Mouse (Mus musculus) regulatory T cell (primary cell): ENCODE results near the gene Slit3.

Experiments
- in situ Hi-C: fragments of 300-600 bp; cut with MboI, MseI; formaldehyde crosslinking; loops from one replicate; pipeline ENCODE4 v1.15.1; 2025; ENCODE audit warnings: high pct_unique_total_duplicates

Slit3 gene

GRCm38 (mm10) chr11:35507781-35508390, 386.9 kb downstream of the Slit3 start:
- in situ Hi-C loops: no loop called here

GRCm38 (mm10) chr11:35512686-35513085, 391.7 kb downstream of the Slit3 start:
- in situ Hi-C loops: no loop called here

- in situ Hi-C loops: no loop called here
These were observed 392.3 kb downstream of the Slit3 start for GRCm38 (mm10) chr11:35513343-35513742.

GRCm38 (mm10) chr11:35522802-35523452, 401.9 kb downstream of the Slit3 start:
- in situ Hi-C loops: no loop called here

GRCm38 (mm10) chr11:35523773-35524172, 402.7 kb downstream of the Slit3 start:
- in situ Hi-C loops: no loop called here

GRCm38 (mm10) chr11:35526219-35526762, 405.3 kb downstream of the Slit3 start:
- in situ Hi-C loops: no loop called here

- in situ Hi-C loops: no loop called here
These were observed 406.9 kb downstream of the Slit3 start for GRCm38 (mm10) chr11:35527816-35528462.

- in situ Hi-C loops: no loop called here
These were observed 414.0 kb downstream of the Slit3 start for GRCm38 (mm10) chr11:35535027-35535426.

- in situ Hi-C loops: no loop called here
These were observed 416.4 kb downstream of the Slit3 start for GRCm38 (mm10) chr11:35537128-35538088.

- in situ Hi-C loops: no loop called here
These were observed 421.7 kb downstream of the Slit3 start for GRCm38 (mm10) chr11:35542731-35543130.

GRCm38 (mm10) chr11:35544112-35545064, 423.4 kb downstream of the Slit3 start:
- in situ Hi-C loops: no loop called here

- in situ Hi-C loops: no loop called here
These were observed 425.2 kb downstream of the Slit3 start for GRCm38 (mm10) chr11:35546081-35546822.

GRCm38 (mm10) chr11:35550036-35550435, 429.0 kb downstream of the Slit3 start:
- in situ Hi-C loops: no loop called here

GRCm38 (mm10) chr11:35556192-35556591, 435.2 kb downstream of the Slit3 start:
- in situ Hi-C loops: no loop called here

GRCm38 (mm10) chr11:35557476-35557875, 436.5 kb downstream of the Slit3 start:
- in situ Hi-C loops: no loop called here

GRCm38 (mm10) chr11:35558311-35558710, 437.3 kb downstream of the Slit3 start:
- in situ Hi-C loops: no loop called here

- in situ Hi-C loops: no loop called here
These were observed 438.4 kb downstream of the Slit3 start for GRCm38 (mm10) chr11:35559386-35559785.

GRCm38 (mm10) chr11:35561760-35562159, 440.7 kb downstream of the Slit3 start:
- in situ Hi-C loops: no loop called here

GRCm38 (mm10) chr11:35565322-35565721, 444.3 kb downstream of the Slit3 start:
- in situ Hi-C loops: no loop called here

- in situ Hi-C loops: no loop called here
These were observed 445.7 kb downstream of the Slit3 start for GRCm38 (mm10) chr11:35566686-35567085.
